Mouse (Mus musculus) kidney, postnatal 10 days (tissue): ENCODE data around the gene Stk10.

Experiments used
- DNase-seq: peaks from one replicate; pipeline ENCODE4 v3.0.0; 2021; ENCODE audit warnings: mixed read lengths

Stk10 gene

DNA sequence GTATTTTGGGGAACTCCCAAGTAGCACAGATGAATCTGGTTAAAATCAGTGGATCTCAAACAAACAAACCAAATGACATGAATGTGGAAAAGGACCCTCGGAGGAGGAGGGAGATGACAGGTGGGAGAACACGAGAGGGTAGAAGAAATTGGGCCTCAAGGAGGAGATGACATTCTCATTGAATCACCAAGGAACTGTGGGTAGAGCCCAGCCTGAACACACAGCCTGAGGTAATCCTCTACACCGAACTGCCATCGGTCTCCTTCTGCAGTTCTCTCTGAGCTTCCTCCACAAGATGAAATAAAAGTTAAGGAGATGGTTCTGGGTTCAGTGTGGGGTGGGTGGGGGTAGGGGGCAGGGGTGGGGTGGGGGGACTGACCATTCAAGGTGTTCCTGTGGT lies 6.1 kb upstream of the Stk10 start:
- DNase-seq: no peak

DNA sequence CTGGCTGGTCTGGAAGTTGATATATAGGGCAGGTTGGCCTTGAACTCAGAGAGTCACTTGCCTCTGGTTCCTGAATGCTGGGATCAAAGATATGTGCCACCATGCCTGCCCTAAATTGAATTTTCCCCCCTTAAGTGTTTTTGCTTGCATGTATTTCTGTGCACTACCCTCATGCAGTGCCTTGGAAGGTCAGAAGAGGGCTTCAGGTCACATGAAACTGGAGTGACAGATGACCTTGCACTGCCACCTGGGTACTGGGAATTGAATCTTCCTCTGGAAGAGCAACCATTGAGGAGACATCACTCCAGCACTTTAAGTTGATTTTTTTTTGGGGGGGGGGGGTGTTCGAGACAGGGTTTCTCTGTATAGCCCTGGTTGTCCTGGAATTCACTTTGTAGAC lies 3.0 kb upstream of the Stk10 start:
- DNase-seq: no peak

DNA sequence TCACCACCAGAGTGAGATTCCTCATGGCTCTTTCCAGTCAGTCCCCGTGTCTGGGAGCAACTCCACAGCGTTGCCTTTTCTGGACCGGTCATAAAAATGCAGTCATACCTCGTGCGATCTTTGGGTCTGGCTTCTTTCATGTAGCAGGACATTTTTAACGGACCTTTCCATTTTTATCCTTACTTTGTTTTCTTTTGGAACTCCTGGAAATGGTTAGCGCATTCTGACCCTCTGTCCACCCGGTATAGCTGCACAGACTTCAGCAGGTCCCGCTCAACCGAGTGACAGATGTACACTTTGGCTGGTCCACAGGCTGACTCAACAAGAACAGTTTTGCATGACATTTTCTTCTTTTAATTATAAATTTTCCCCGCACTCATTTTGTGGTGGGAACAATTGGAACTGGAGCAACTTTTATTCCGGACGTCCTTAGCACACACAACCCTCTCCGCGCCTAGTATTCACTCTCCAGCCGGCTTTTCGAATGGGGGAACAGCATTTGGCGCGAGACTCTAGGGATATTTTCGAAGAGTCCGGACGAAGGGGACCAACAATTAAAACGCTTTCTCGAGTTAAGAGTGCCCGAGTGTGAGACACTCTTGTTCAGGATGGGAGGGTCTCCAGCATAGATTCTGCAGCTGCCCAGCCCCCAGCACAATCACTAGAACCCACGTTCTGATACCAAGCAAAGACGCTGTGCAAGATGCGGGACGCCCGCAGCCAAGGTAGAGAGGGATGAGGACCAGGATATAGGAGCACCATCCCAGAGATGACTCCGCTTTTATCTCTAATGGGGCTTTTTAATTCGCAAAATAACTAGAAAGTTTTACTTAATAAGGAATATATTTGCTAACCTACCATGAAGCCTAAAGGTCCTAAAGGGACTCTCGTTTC lies 987 bp upstream of the Stk10 start, which contains the start of gene Efcab9:
Gene Efcab9, minus strand, starts transcription at position 211 of the 894 bp plus-strand sequence.
- peak; percentile 41 for DNase-seq

DNA sequence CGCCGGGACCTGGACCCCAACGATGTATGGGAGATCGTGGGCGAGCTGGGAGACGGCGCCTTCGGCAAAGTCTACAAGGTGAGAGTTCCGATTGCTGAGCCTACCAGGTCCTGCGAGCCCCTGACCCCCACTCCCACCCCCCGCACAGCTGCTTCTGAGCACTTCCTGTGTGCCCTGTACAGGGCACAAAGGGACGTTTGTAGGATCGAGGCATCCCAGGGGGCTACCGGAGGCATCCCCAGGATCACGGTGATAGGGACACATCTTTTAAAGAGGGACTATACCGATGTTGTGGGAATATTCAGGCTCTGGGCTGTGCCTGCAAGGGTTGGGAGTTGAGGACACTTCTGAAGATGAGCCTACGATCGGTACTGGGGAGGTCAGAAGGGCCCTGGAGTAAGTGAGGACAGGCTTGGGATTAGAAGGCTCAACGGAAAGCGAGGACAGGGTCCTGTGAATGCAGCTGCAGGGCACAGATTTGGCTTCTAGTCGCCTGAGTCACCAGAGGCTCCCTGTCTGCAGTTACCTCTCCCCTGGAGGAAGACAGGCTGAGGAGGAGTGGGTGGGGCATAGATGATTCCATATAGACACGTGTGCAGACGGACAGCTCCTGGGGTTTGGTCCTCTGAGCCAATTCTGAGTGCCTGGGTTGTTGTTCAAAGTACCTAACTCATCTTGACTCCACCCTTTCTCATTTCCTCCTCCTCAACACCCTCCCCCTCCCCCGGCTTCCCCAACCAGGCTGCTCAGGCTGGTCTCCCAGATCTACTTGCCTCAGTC lies 567 bp downstream of the Stk10 start:
- DNase-seq: peak; percentile 74

DNA sequence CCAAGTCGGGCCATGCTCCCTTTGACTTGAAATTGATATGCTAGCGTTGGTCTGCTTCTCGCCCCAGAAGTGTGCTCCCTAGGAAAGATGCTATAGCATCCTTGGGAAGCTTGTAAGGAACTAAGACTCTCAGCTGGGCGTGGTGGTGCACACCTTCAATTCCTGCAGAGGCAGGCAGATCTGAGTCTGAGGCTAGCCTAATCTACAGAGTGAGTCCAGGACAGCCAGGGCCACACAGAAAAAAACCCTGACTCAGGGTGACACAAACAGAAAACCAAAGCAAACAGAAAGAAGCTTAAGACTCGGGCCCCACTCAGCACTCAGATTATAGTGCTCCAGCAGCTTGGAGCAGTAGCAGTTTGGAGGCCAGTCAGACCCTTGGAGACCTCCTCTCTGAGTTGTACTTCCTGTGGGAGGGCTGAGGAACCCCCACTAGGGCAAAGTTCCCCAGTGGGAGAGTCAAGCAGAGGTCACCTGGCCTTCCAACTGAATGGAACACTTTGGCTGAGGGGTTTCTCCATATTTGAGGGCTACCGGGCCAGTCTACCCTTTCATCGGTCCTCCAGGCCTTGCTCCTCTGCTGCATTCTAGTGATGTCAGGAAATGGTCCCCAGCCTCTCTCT lies 1.5 kb downstream of the Stk10 start:
- peak; percentile 38 for DNase-seq

DNA sequence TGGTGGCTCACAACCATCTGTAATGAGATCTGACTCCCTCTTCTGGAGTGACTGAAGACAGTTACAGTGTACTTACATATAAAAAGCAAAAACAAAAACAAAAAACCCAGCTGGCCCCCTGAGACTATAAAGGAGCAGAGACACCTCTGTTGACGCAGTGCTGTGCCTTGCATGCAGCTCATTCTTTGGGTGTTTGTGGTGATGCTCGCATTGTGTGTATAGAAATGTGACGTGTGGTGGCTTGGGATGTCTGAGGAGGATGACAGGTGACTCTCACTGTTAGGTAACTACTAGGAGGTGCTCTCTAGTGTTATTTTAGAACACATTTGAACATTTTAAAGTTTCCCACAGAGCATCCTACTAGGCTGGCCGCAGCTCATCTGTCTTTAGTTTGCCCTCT lies 2.5 kb downstream of the Stk10 start:
- no peak for DNase-seq

DNA sequence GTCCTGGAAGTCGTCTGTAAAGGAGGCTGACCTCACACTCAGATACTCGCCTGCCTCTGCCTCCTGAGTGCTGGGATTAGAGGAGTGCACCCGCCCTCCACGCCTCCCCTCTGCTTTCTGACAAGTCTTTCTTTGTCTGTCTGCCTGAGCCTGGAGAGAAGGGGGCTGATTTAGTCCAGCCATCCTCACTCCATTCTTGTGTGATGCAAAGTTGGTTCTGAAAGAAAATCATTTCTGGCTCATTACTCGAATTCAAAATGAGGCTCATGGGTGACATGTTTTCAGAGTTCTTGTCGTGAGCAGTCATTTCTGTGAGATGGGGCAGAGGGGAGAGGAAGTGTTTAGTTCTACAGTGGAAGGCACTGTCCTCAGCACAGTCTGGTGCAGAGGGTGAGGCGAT lies 3.8 kb downstream of the Stk10 start:
- no peak for DNase-seq

DNA sequence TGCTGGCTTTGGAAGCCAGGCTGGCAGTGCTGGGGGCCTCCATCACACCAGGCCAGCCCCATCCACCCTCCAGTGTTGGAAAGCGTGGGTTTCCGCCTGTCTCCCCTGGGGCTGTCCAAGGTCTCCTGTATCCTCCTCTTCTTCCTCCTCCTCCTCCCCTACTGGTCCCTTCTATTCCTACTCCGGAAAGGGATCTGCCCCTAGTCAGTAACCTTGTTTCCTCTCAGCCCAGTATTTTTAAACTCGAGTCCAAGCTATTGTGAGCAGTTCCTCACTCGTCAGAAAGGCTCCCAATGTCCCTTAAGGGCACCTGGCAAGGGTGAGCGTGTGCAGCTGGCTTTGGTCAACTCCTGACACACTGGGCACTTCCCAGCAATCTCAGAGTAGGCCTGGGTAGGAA lies 5.3 kb downstream of the Stk10 start:
- DNase-seq: peak; percentile 65

DNA sequence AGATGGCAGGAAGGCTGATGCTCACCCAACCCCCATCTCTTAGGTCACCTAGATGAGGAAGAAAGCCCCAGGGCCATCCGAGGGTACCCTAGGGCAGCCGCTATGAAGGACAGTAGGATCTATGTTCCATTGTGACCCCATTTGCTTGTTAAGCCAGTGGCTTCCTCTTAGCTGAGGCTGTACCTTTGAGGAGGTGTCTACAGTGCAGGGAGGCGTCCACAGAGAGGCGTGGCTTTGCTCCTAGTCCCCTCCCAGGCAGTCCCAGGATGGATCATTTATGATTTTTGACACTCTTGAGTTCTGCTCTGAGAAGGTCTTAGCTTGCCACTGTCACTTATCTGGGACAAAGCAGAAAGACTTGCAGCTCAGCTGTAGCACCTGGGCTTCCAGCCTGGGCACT lies 5.7 kb downstream of the Stk10 start:
- no peak for DNase-seq

DNA sequence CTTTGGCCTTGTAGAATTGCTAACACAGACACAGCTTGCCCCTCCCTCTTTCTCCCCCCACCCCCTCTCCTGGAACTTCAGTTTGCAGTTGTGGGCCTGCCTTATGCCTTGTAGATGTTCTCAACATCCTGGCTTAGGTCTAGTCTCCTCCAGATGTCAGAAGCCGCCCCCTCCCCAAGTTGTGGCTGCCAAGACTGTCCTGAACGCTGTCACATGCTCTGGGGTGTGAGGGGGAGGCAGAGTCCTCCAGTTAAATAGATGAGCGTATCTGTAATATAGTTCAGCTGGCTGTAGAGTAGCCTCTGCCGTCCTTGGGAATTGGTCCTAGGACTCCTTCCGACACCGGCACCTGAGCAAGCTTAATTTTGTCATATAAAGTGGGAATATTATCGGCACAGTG lies 6.6 kb downstream of the Stk10 start:
- no peak for DNase-seq

DNA sequence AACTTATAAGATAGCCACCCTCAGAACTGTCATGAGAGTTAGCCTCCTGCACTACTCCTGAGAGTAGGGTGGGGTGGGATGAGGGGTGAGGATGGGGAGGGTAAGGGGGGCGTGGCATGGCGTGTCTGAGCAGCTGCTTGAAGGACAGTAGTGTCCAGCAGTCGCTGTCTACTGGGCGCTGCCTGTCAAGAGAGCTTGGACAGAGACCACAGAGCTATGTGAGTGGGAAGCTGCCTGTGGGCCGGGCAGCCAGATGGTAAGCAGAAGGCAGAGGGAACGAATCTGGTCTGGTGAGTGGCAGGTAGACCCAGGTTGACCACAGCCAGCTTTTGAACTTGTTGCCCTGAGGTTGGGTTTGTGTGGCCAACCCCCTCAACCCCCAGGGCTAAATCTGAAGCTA lies 7.4 kb downstream of the Stk10 start:
- DNase-seq: no peak

DNA sequence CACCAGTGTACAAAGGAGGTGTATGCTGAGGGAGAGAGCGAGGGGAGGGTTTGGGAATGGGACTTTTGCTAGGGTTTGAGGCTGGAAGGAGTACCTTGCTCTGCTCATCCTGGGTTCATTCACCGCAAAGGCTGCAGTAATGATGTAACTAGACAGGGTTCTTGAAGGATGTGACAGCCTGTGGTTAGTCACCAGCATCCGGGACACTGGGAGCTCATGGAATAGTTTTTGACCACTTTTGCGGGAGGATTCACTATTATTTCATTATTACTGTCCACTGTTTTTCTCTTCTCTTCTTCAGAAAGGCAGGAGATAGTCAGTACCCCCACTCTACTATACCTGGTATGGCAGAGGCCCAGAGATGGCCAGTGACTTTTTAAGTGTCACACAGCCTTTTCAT lies 9.1 kb downstream of the Stk10 start:
- DNase-seq: no peak

DNA sequence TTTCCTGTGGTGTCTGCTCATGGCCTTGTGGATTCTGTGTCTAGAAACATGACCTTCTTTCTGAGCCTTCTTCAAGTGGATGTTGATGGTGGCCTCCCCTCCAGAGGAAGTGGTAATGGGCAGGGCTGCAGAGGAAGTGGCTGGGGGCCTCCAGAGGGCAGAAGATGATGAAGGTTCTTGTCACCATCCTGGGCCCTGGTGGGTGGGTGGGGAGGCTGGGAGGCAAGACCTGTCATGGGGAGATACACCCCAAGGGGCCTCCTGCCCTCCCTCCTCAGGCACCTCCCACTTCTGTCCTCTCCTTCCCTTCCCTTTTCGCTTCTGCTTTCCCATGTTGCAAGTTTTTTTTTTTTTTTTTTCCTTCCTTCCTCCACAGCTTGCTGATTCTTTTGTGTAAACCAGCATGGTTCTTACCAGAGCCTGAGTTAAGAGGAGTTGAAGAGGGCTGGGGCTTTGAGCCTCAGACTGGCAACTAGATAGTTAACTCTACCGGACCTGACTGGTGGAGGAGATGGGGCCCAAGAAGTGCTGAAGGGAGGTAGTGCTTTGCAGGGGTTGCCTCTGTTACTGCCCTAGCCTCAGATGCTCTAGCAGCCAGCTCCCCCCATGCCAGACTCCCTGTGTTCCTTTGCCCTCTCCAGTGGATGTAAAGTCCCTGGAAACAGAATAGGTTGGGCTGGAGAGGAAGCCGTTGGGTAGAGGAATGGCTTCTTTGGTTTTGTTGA lies 9.7 kb downstream of the Stk10 start:
- DNase-seq: no peak

DNA sequence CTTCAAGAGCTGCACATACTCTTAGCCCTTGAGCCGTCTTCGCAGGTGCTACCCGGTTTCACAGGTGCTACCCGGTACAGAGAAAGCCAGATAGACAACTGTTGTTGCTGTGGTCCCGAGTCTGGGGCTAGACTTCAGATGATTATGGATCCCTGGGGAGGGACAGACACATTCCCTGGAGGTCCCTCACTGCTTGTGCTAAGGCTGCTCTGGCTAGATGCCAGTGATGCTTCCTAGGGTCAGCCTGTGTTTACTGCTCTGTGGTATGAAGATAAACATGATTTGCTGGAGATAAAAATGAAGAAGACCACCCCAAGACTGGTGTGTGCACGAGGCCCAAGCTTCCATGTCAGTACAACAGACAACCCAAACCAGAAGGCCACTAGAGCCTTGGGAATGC lies 10.9 kb downstream of the Stk10 start:
- DNase-seq: peak; percentile 61

DNA sequence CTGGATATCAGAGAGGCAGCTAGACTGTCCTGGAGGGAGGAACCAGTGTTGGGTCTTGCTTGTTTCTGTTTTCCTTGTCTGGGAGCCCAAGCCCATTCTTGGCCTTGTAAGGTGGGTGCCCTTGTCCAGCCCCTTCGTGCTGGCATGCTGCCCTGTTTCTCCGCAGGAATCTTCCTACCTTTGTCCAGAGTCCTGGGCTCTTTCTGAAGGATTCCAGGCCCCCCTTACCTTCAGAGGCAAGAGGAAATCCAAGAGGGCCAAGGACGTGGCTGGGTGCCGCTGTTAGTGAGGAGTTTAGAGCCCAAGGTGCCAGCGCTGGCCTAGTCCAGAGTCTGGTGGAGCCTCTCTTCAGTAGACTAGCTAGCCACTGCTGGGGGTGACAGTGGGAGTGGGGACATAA lies 11.4 kb downstream of the Stk10 start:
- DNase-seq: no peak

DNA sequence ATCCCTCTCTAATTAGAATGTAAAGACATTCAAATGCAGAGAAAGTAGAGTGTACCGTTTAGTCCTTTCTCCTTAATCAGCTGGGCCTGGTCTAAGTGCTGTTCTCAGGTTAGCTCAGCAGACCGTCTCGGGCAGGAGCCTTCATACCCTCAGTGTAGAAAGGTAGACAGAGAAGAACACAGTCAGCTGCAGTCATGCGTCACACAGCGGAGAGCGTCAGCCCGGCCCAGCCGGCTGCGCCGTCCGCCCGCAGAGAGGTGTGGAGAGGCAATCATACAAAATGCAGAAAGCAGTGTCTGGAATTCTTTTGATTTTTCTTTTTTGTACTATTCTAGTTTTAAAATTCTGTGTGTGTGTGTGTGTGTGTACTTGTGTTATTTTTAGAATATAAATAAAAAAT lies 12.5 kb downstream of the Stk10 start:
- DNase-seq: no peak

DNA sequence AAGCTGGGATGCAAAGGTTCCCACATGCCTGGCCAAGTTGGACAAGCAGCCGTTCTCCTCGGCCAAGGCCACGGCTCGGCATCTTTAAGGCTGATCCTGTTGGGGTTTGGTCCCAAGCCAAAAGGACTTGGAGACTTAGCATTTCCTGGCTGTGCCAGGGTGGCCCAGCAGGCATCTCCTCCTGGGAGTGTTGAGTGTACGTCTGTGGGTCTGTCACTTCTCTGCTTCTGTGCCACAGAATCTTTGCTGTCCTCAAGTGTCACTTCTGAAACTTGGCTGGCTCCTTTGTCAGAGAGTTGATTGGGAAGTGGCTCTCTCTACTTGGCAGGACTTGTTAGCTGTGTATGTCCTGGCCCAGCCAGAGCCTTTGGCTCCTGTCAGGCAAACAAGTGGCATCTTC lies 13.4 kb downstream of the Stk10 start:
- no peak for DNase-seq

DNA sequence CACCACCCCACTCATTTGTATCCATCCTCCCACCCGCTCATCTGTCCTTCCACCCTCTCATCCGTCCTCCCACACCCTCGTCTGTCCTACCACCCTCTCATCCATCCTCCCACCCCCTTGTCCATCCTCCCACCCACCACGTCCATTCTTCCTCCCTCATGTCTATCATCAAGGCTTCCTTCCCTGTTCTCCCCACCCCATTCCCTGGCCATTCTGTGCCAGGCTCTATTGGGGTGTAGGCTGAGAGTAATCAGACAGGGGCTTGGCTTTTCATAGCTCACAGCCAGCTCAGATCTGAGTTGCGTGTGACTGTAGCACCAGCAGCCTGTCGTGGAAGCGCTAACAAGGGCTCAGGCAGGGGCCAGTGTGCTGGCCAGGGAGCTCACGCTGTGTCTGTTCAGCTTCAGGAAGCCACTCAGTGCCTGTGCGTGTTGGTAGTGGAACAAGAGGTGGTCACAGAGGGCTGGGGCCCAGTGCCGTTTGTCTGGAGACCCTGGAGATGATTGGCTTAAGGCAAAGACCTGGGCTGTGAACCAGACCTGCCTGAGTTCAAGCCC lies 14.4 kb downstream of the Stk10 start:
- DNase-seq: no peak

DNA sequence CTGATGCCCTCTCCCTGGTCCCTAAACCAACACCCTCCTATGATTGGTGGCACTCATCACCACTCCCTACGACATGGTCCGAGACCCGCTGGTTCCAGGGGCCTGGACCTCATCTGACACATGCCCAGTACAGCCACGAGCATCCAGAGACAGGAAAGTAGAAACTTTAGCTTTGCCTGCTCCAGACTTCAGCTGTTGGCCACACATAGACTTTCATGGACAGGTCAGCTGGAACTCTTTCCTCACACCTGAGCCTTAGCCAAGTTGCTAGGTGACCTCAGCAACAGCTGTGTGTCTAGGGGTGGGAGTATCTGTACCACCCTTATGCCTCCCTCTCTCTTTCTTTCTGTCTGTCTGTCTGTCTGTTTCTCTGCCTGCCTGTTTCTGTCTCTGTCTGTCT lies 15.1 kb downstream of the Stk10 start:
- DNase-seq: no peak

DNA sequence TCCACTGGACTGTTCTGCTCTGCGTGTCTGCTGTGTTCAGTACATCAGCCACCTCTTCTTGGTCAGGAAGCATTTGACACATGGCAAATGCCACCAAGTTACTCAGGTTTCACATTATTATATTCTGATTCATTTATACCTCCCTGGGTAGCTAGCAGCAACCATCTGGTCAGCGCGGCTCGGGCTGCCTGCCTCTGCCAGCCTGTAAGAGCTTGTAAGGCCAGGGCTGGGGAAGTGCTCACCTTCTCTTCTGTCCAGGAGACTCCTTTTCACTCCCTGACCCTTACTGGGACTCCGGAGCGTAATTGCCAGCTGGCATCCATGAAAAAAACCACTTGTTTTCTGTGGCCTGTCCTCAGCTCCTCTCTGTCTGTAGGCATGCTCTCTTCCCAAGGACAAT lies 16.1 kb downstream of the Stk10 start:
- DNase-seq: no peak

DNA sequence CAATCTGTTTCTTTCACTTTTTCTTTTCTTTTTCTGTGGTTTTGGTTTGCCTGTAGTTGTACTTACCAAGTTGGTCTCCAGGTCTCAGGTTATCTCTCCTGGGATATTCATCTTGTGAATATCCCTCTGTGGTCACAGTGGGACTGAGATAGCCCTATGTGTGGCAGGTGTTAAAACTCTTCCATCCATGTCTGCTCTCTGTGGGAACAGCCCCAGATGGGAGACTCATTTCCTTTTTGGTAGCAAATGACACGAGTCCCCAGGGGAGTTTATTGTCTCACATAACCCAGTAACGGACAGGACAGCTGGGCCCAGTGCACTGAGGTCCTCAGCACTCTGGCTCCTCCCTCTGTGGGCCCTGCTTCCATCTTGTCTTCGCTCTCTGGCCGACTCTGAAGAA lies 17.0 kb downstream of the Stk10 start:
- DNase-seq: no peak

DNA sequence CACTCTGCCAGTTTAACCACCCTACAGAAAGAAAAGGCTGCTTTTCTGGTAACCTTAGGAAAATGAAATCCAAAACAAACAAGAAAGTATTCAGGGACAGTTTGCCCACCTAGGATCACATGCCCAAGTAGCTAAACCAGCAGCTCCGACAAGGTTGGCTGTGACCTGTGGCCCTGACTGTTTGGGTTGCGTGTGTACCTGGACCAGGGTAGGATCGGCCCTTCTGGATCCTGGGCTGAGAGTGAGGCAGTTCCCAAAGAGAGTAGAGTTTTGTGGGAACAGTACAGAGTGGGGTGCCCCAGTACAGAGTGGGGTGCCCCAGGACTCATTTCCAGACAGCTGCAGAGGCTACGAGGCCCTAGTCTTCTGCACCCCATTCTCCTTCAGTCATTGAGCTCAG lies 18.0 kb downstream of the Stk10 start:
- DNase-seq: no peak
